Mouse (Mus musculus): ENCODE results near the gene Bcorl1.

GRCm38 (mm10) chrX:48428642-48429041, 87.5 kb downstream of the Bcorl1 start:
- no peak for TF ChIP-seq CTCF (IDR thresholded peaks at IDR 0.05; ENCODE audit: low read depth, low read length)
- no peak for TF ChIP-seq TAL1 (conservative IDR thresholded peaks at IDR 0.05; ENCODE audit: low read depth, low read length)
- TF ChIP-seq GATA1 (IDR thresholded peaks at IDR 0.05; ENCODE audit: borderline replicate concordance, low read length) = no peak
- no peak for TF ChIP-seq POLR2AphosphoS5 (IDR thresholded peaks at IDR 0.05; ENCODE audit: insufficient replicate concordance, low read depth, low read length)
- no peak for TF ChIP-seq GATA2 (IDR thresholded peaks at IDR 0.05; ENCODE audit: borderline replicate concordance, low read depth, low read length)

All from G1E (cell line).